Mouse (Mus musculus) ES-E14 (cell line): ENCODE data around the gene Gm614.

Experiments used
- CHD2 ChIP-seq: IDR thresholded peaks from 2 replicates; pipeline ENCODE4 v1.6.1; 2014; ENCODE audit warnings: mild to moderate bottlenecking, low read depth, low read length, inconsistent platforms
- HCFC1 ChIP-seq: IDR thresholded peaks from 2 replicates; pipeline ENCODE4 v1.6.1; 2012; ENCODE audit warnings: low read length, inconsistent platforms, borderline replicate concordance; ENCODE audit not compliant: insufficient read depth
- ZNF384 ChIP-seq: IDR thresholded peaks from 2 replicates; pipeline ENCODE4 v1.6.1; 2012; ENCODE audit warnings: low read depth, low read length, inconsistent platforms

- TF ChIP-seq HCFC1 (no peak), CHD2 (no peak), ZNF384 (no peak)
These were observed 36.0 kb upstream of the Gm614 start for GRCm38 (mm10) chrX:101299473-101300426.
